Mouse (Mus musculus): Measurements from ENCODE around the gene Lyl1. TPM values are rescaled to one million over a fixed set of nuclear protein-coding genes. Genes with fewer than 3 reads are reported as not detected.

Lyl1 gene
- total and polyA plus RNA-seq, 3 experiments, result 88.7 to 149 (median 136) TPM

DNA sequence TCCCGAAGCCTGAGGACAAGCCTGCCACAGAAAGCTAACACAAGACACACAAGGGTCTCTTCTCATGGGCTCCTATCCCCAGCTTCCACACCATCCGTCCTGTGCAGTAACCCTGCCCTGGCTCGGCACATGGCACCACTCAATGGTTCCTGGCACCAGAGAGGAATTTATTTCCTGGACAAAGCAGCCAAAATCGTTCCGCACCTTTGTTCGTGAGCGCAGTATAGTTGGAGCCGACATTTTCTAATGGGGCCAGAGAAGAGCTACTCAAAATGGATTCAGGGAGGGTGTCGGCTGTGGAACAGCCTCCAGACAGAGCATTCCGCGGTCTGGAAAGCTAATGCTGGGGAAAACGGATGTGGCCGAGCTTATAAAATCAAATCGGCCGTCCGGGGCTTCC lies 48.3 kb downstream of the Lyl1 start:
- no peak overlapping the region for H3K4me3 ChIP-seq (ENCODE audit: control insufficient read depth in 1 of 2, insufficient read depth in 1 of 2, low read depth in 2 of 2, low read length in 2 of 2)
- H3K36me3 ChIP-seq (ENCODE audit: control insufficient read depth in 1 of 2, insufficient read depth in 2 of 2, low read length in 2 of 2), result no peaks in the 10 kb centered on the region; a peak in 2 of 4 replicates
- no peaks in the 10 kb centered on the region for H3K79me2 ChIP-seq (ENCODE audit: control insufficient read depth, insufficient read depth, low read length, poor library complexity)
- no peak overlapping the region for H3K9ac ChIP-seq (ENCODE audit: control insufficient read depth, low read depth, low read length, poor library complexity, severe bottlenecking)
- H3K4me1 ChIP-seq (ENCODE audit: control insufficient read depth in 1 of 2, insufficient read depth in 2 of 2, low read length in 2 of 2), result peaks cover 0 to 5% of the 10 kb centered on the region in 2 experiments; a peak in 2 of 4 replicates
- H3K9me3 ChIP-seq (replicated peaks; ENCODE audit: insufficient read depth, low read length), result no peaks in the 10 kb centered on the region
- H3K27me3 ChIP-seq (ENCODE audit: control insufficient read depth in 1 of 2, insufficient read depth in 2 of 2, low read length in 2 of 2), result no peaks in the 10 kb centered on the region
- no peak overlapping the region for H3K27ac ChIP-seq (ENCODE audit: control insufficient read depth, low read depth, low read length)
- TF ChIP-seq TCF12 (IDR thresholded peaks at IDR 0.05; ENCODE audit: low read depth, low read length), result no peak
- TF ChIP-seq TBP (IDR thresholded peaks at IDR 0.05; ENCODE audit: low read depth, low read length), result no peak
- no peak for TF ChIP-seq E2F4 (IDR thresholded peaks at IDR 0.05; ENCODE audit: borderline replicate concordance, low read depth, low read length)
- no peak for TF ChIP-seq HCFC1 (IDR thresholded peaks at IDR 0.05; ENCODE audit: low read depth, low read length)
- no peak for TF ChIP-seq UBTF (IDR thresholded peaks at IDR 0.05; ENCODE audit: borderline replicate concordance, insufficient read depth, low read depth, low read length)
- TF ChIP-seq CHD2 (IDR thresholded peaks at IDR 0.05; ENCODE audit: low read length), result no peak
- no peak for TF ChIP-seq EP300 (IDR thresholded peaks at IDR 0.05; ENCODE audit: low read depth in 1 of 2, low read length in 2 of 2)
- no peak for TF ChIP-seq GATA1 (IDR thresholded peaks at IDR 0.05; ENCODE audit: low read depth, low read length)
- TF ChIP-seq POLR2AphosphoS5 (IDR thresholded peaks at IDR 0.05; ENCODE audit: borderline replicate concordance, low read depth, low read length), result no peak
- no peak for TF ChIP-seq POLR2A (IDR thresholded peaks at IDR 0.05; ENCODE audit: control insufficient read depth in 1 of 2, insufficient read depth in 1 of 2, low read depth in 1 of 2, low read length in 2 of 2, poor library complexity in 1 of 2)
- TF ChIP-seq KAT2A (conservative IDR thresholded peaks at IDR 0.05; ENCODE audit: low read depth, low read length), result no peak
- no peak for TF ChIP-seq CTCF (IDR thresholded peaks at IDR 0.05 in 2 of 3, conservative IDR thresholded peaks at IDR 0.05 in 1 of 3; ENCODE audit: control insufficient read depth in 1 of 3, insufficient read depth in 1 of 3, low read depth in 2 of 3, low read length in 3 of 3, poor library complexity in 1 of 3, severe bottlenecking in 1 of 3)
- TF ChIP-seq ELF1 (IDR thresholded peaks at IDR 0.05; ENCODE audit: low read depth, low read length), result no peak
- no peak for TF ChIP-seq NRF1 (IDR thresholded peaks at IDR 0.05; ENCODE audit: insufficient read depth, low read depth, low read length, poor library complexity, severe bottlenecking)
- TF ChIP-seq POLR2AphosphoS2 (IDR thresholded peaks at IDR 0.05; ENCODE audit: low read length), result no peak
- DNase-seq (ENCODE audit: low read depth, low spot score), result no peak

GRCm38 (mm10) chr8:84752734-84753582 lies 51.7 kb downstream of the Lyl1 start:
- DNase-seq (ENCODE audit: low read depth, low spot score), result no peak
- peaks cover 0 to 4% of the 10 kb centered on the region in 2 experiments; a peak in 2 of 4 replicates for H3K36me3 ChIP-seq (ENCODE audit: control insufficient read depth in 1 of 2, insufficient read depth in 2 of 2, low read length in 2 of 2)
- H3K4me3 ChIP-seq (ENCODE audit: control insufficient read depth in 1 of 2, insufficient read depth in 1 of 2, low read depth in 2 of 2, low read length in 2 of 2), result no peak overlapping the region
- TF ChIP-seq RCOR1 (IDR thresholded peaks at IDR 0.05; ENCODE audit: low read depth, low read length) (no peak), NELFE (IDR thresholded peaks at IDR 0.05; ENCODE audit: low read depth, low read length) (no peak), ZNF384 (IDR thresholded peaks at IDR 0.05; ENCODE audit: low read depth, low read length) (no peak), MYB (IDR thresholded peaks at IDR 0.05; ENCODE audit: low read depth, low read length) (no peak)
- no peaks in the 10 kb centered on the region for H3K27me3 ChIP-seq (ENCODE audit: control insufficient read depth in 1 of 2, insufficient read depth in 2 of 2, low read length in 2 of 2)
- no peak overlapping the region for H3K9ac ChIP-seq (ENCODE audit: control insufficient read depth, low read depth, low read length, poor library complexity, severe bottlenecking)
- no peaks in the 10 kb centered on the region for H3K79me2 ChIP-seq (ENCODE audit: control insufficient read depth, insufficient read depth, low read length, poor library complexity)
- H3K27ac ChIP-seq (ENCODE audit: control insufficient read depth, low read depth, low read length), result no peak overlapping the region
- H3K4me1 ChIP-seq (ENCODE audit: control insufficient read depth in 1 of 2, insufficient read depth in 2 of 2, low read length in 2 of 2), result no peaks in the 10 kb centered on the region
- H3K9me3 ChIP-seq (replicated peaks; ENCODE audit: insufficient read depth, low read length), result no peaks in the 10 kb centered on the region

Other genes starting within 250 kb of the Lyl1 start
- gene Ier2, start 38.6 kb upstream of the Lyl1 start, total RNA-seq (2012; rRNA removed), result 22.5 and 24.4 TPM in 2 replicates
- 100 to 1,000 TPM in 1 of 2 experiments, 10 to 100 TPM in 1; 37.7 to 258 TPM for gene Ier2, start 38.6 kb upstream of the Lyl1 start, polyA plus RNA-seq (2012; ENCODE audit: insufficient read depth in 1 of 2, insufficient read length in 2 of 2, low read depth in 1 of 2, low replicate concordance in 2 of 2, missing spikeins in 1 of 2)
- gene Trmt1, start 15.2 kb upstream of the Lyl1 start, total RNA-seq (2012; rRNA removed), result 154 and 183 TPM in 2 replicates
- 100 to 1,000 TPM in 1 of 2 experiments, not detected in 1; 221 TPM for gene Trmt1, start 15.2 kb upstream of the Lyl1 start, polyA plus RNA-seq (2012; ENCODE audit: insufficient read depth in 1 of 2, insufficient read length in 2 of 2, low read depth in 1 of 2, low replicate concordance in 2 of 2, missing spikeins in 1 of 2)
- 42.5 and 45.3 TPM in 2 replicates for gene Nacc1, start 13.6 kb upstream of the Lyl1 start, total RNA-seq (2012; rRNA removed)
- 100 to 1,000 TPM in 1 of 2 experiments, not detected in 1; 106 TPM for gene Nacc1, start 13.6 kb upstream of the Lyl1 start, polyA plus RNA-seq (2012; ENCODE audit: insufficient read depth in 1 of 2, insufficient read length in 2 of 2, low read depth in 1 of 2, low replicate concordance in 2 of 2, missing spikeins in 1 of 2)
- 5.6 and 7.9 TPM in 2 replicates for gene G430095P16Rik, start 21.6 kb downstream of the Lyl1 start, total RNA-seq (2012; rRNA removed)
- 10 to 100 TPM in 1 of 2 experiments, not detected in 1; 17.1 TPM for gene G430095P16Rik, start 21.6 kb downstream of the Lyl1 start, polyA plus RNA-seq (2012; ENCODE audit: insufficient read depth in 1 of 2, insufficient read length in 2 of 2, low read depth in 1 of 2, low replicate concordance in 2 of 2, missing spikeins in 1 of 2)
- gene Nfix, start 98.9 kb downstream of the Lyl1 start, total RNA-seq (2012; rRNA removed), result 11.3 and 14.4 TPM in 2 replicates
- gene Nfix, start 98.9 kb downstream of the Lyl1 start, polyA plus RNA-seq (2012; ENCODE audit: insufficient read depth in 1 of 2, insufficient read length in 2 of 2, low read depth in 1 of 2, low replicate concordance in 2 of 2, missing spikeins in 1 of 2), result 10 to 100 TPM in 1 of 2 experiments, not detected in 1; 29.1 TPM
- gene Dand5, start 121.4 kb downstream of the Lyl1 start, total RNA-seq (2012; rRNA removed), result 1.4 and 1.7 TPM in 2 replicates
- 1 to 10 TPM in 1 of 2 experiments, not detected in 1; 2.2 TPM for gene Dand5, start 121.4 kb downstream of the Lyl1 start, polyA plus RNA-seq (2012; ENCODE audit: insufficient read depth in 1 of 2, insufficient read length in 2 of 2, low read depth in 1 of 2, low replicate concordance in 2 of 2, missing spikeins in 1 of 2)
- gene Gadd45gip1, start 130.1 kb downstream of the Lyl1 start, total RNA-seq (2012; rRNA removed), result 47.5 and 51.8 TPM in 2 replicates
- gene Gadd45gip1, start 130.1 kb downstream of the Lyl1 start, polyA plus RNA-seq (2012; ENCODE audit: insufficient read depth in 1 of 2, insufficient read length in 2 of 2, low read depth in 1 of 2, low replicate concordance in 2 of 2, missing spikeins in 1 of 2), result 10 to 100 TPM in 1 of 2 experiments, not detected in 1; 62.9 TPM
- 62.6 and 66.7 TPM in 2 replicates for gene Rad23a, start 139.2 kb downstream of the Lyl1 start, total RNA-seq (2012; rRNA removed)
- gene Rad23a, start 139.2 kb downstream of the Lyl1 start, polyA plus RNA-seq (2012; ENCODE audit: insufficient read depth in 1 of 2, insufficient read length in 2 of 2, low read depth in 1 of 2, low replicate concordance in 2 of 2, missing spikeins in 1 of 2), result 100 to 1,000 TPM in 1 of 2 experiments, not detected in 1; 155 TPM
- gene Calr, start 145.5 kb downstream of the Lyl1 start, total RNA-seq (2012; rRNA removed), result 550 and 567 TPM in 2 replicates
- 1,000 to 10,000 TPM in 1 of 2 experiments, not detected in 1; 1,110 TPM for gene Calr, start 145.5 kb downstream of the Lyl1 start, polyA plus RNA-seq (2012; ENCODE audit: insufficient read depth in 1 of 2, insufficient read length in 2 of 2, low read depth in 1 of 2, low replicate concordance in 2 of 2, missing spikeins in 1 of 2)
- 205 and 245 TPM in 2 replicates for gene Farsa, start 155.5 kb downstream of the Lyl1 start, total RNA-seq (2012; rRNA removed)
- gene Farsa, start 155.5 kb downstream of the Lyl1 start, polyA plus RNA-seq (2012; ENCODE audit: insufficient read depth in 1 of 2, insufficient read length in 2 of 2, low read depth in 1 of 2, low replicate concordance in 2 of 2, missing spikeins in 1 of 2), result 100 to 1,000 TPM; 152 to 295 TPM
- 60.6 and 75.5 TPM in 2 replicates for gene Syce2, start 170.7 kb downstream of the Lyl1 start, total RNA-seq (2012; rRNA removed)
- gene Syce2, start 170.7 kb downstream of the Lyl1 start, polyA plus RNA-seq (2012; ENCODE audit: insufficient read depth in 1 of 2, insufficient read length in 2 of 2, low read depth in 1 of 2, low replicate concordance in 2 of 2, missing spikeins in 1 of 2), result 100 to 1,000 TPM in 1 of 2 experiments, not detected in 1; 115 TPM
- gene Gcdh, start 192.5 kb downstream of the Lyl1 start, total RNA-seq (2012; rRNA removed), result 9.7 and 10.7 TPM in 2 replicates
- gene Gcdh, start 192.5 kb downstream of the Lyl1 start, polyA plus RNA-seq (2012; ENCODE audit: insufficient read depth in 1 of 2, insufficient read length in 2 of 2, low read depth in 1 of 2, low replicate concordance in 2 of 2, missing spikeins in 1 of 2), result 10 to 100 TPM in 1 of 2 experiments, not detected in 1; 17.3 TPM
- 178 and 234 TPM in 2 replicates for gene Klf1, start 200.5 kb downstream of the Lyl1 start, total RNA-seq (2012; rRNA removed)
- gene Klf1, start 200.5 kb downstream of the Lyl1 start, polyA plus RNA-seq (2012; ENCODE audit: insufficient read depth in 1 of 2, insufficient read length in 2 of 2, low read depth in 1 of 2, low replicate concordance in 2 of 2, missing spikeins in 1 of 2), result 100 to 1,000 TPM in 1 of 2 experiments, not detected in 1; 262 TPM
- gene Dnase2a, start 207.1 kb downstream of the Lyl1 start, total RNA-seq (2012; rRNA removed), result 53.7 and 62.3 TPM in 2 replicates
- 10 to 100 TPM in 1 of 2 experiments, not detected in 1; 83.4 TPM for gene Dnase2a, start 207.1 kb downstream of the Lyl1 start, polyA plus RNA-seq (2012; ENCODE audit: insufficient read depth in 1 of 2, insufficient read length in 2 of 2, low read depth in 1 of 2, low replicate concordance in 2 of 2, missing spikeins in 1 of 2)
- 0.49 and 0.77 TPM in 2 replicates for gene Mast1, start 235.9 kb downstream of the Lyl1 start, total RNA-seq (2012; rRNA removed)
- gene Mast1, start 235.9 kb downstream of the Lyl1 start, polyA plus RNA-seq (2012; ENCODE audit: insufficient read depth in 1 of 2, insufficient read length in 2 of 2, low read depth in 1 of 2, low replicate concordance in 2 of 2, missing spikeins in 1 of 2), result 1 to 10 TPM in 1 of 2 experiments, not detected in 1; 4.5 TPM
- gene Rtbdn, start 245.5 kb downstream of the Lyl1 start, total RNA-seq (2012; rRNA removed), result 0.08 TPM in 1 of 2 replicates, not detected in the other
- gene Rtbdn, start 245.5 kb downstream of the Lyl1 start, polyA plus RNA-seq (2012; ENCODE audit: insufficient read depth in 1 of 2, insufficient read length in 2 of 2, low read depth in 1 of 2, low replicate concordance in 2 of 2, missing spikeins in 1 of 2), result under 1 TPM in 1 of 2 experiments, not detected in 1; 0.11 TPM